Mouse (Mus musculus): ENCODE results near the gene Mllt10. TPM values are rescaled to one million over a fixed set of nuclear protein-coding genes. Genes with fewer than 3 reads are reported as not detected.
A peak's percentile ranks its signal among the peaks of the same experiment; 100 is the strongest.

The Mllt10 gene
- polyA plus RNA-seq, 1 experiment = 10.0 TPM

DNA sequence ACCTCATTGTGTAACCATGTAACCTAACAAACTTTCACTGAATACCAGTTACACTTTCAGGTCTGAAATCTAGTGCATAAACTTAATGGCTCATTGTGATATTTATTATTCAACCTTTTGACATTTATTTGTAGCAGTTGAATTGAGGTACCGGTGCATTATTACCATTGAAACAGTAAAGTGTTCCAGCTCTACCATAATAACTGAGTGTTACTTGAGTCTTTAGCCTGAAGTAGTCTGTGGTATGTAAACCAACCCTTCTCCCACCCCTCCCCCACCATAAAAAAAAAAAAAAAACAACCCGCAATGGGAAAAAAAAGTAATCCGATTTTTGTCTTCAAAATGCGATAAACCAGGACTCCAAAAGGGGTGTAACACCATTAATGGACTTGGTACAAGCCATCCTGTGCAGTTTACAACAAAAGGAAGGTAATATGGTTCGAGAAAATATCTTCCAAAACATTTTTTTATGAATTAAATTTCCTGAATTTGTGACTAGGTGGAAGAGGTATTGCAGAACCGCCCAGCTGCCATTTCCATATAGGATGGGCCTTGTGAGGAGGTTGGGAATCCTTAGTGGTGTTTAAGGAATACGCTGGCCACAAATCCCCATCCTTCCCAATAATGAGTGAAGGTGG is 9.8 kb upstream of the Mllt10 start:
- Histone ChIP-seq H3K27me3 (ENCODE audit: control insufficient read depth, insufficient read depth, insufficient read length) (no peaks in the 10 kb centered on the region), H3K36me3 (ENCODE audit: control insufficient read depth, insufficient read depth) (no peaks in the 10 kb centered on the region), H3K79me2 (ENCODE audit: control insufficient read depth, insufficient read depth) (peaks cover 15% of the 10 kb centered on the region), H3K79me3 (ENCODE audit: low read depth) (no peaks in the 10 kb centered on the region), H3ac (ENCODE audit: control insufficient read depth, insufficient read length, low read depth) (no peak overlapping the region), H3K4me3 (ENCODE audit: insufficient read depth, poor library complexity, severe bottlenecking) (no peak overlapping the region)
- no peak for TF ChIP-seq MAX (IDR thresholded peaks at IDR 0.05)
- TF ChIP-seq CEBPB (IDR thresholded peaks at IDR 0.05; ENCODE audit: low read depth) = no peak

DNA sequence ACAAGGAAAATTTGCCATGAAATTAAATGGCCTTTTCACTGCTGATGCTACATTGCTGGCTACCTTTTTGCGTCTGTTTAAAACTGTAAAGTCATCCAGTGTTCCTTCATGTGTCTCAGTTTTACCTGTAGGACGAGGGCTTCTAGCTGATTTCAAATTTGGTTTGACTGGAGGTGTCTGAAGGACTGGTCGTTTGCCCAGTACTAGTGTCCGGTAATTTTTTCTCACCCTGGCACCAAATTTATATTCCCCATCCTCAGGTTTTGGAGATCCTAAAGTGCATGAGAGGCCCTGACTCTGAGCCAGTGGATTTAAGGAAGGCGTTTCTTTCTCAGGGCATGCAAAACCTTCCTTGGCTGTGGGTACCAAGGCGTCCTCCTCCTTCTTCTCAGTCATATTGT is 9.3 kb upstream of the Mllt10 start:
- no peaks in the 10 kb centered on the region for H3K36me3 ChIP-seq (ENCODE audit: control insufficient read depth, insufficient read depth)
- no peaks in the 10 kb centered on the region for H3K79me3 ChIP-seq (ENCODE audit: low read depth)
- no peak overlapping the region for H3ac ChIP-seq (ENCODE audit: control insufficient read depth, insufficient read length, low read depth)
- peaks cover 15% of the 10 kb centered on the region for H3K79me2 ChIP-seq (ENCODE audit: control insufficient read depth, insufficient read depth)
- no peaks in the 10 kb centered on the region for H3K27me3 ChIP-seq (ENCODE audit: control insufficient read depth, insufficient read depth, insufficient read length)
- TF ChIP-seq MYOD1 (IDR thresholded peaks at IDR 0.05; ENCODE audit: control insufficient read depth, insufficient read length, low read depth) = no peak
- TF ChIP-seq MAX (IDR thresholded peaks at IDR 0.05) = no peak
- TF ChIP-seq CTCF (IDR thresholded peaks at IDR 0.05; ENCODE audit: control insufficient read depth, insufficient read depth, insufficient read length) = no peak
- no peak for TF ChIP-seq USF1 (IDR thresholded peaks at IDR 0.05; ENCODE audit: low read depth)
- TF ChIP-seq MYOG (IDR thresholded peaks at IDR 0.05; ENCODE audit: control insufficient read depth, extremely low read depth, insufficient read length) = no peak
- no peak for TF ChIP-seq FOSL1 (IDR thresholded peaks at IDR 0.05; ENCODE audit: insufficient read depth, low read length, poor library complexity, severe bottlenecking)
- TF ChIP-seq CEBPB (IDR thresholded peaks at IDR 0.05; ENCODE audit: low read depth) = no peak
- no peak overlapping the region for H3K4me3 ChIP-seq (ENCODE audit: insufficient read depth, poor library complexity, severe bottlenecking)

DNA sequence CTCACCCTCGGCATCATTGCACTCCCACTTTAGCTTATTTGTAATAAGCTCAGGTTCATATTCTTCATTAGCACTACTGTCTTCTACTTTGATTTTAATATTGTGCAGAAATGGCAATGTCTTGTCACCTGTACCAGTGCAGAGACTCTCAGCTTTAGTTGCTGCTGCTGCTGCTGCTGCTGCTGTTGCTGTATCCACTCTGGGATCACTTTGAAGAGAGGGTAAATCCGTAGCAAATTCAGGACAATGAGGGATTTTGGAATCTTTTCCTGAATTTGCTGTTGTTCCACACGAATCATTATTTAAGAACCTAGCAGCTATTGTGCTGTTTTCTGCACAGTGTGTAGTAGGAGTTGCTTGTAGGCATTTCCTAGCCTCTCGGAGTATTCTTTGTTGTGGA is 8.9 kb upstream of the Mllt10 start:
- Histone ChIP-seq H3K27me3 (ENCODE audit: control insufficient read depth, insufficient read depth, insufficient read length) (no peaks in the 10 kb centered on the region), H3K4me3 (ENCODE audit: insufficient read depth, poor library complexity, severe bottlenecking) (peak overlapping the region; percentile 50), H3K36me3 (ENCODE audit: control insufficient read depth, insufficient read depth) (no peaks in the 10 kb centered on the region), H3K79me3 (ENCODE audit: low read depth) (no peaks in the 10 kb centered on the region), H3K79me2 (ENCODE audit: control insufficient read depth, insufficient read depth) (peaks cover 15% of the 10 kb centered on the region), H3ac (ENCODE audit: control insufficient read depth, insufficient read length, low read depth) (no peak overlapping the region)
- no peak for TF ChIP-seq CTCF (IDR thresholded peaks at IDR 0.05; ENCODE audit: control insufficient read depth, insufficient read depth, insufficient read length)
- no peak for TF ChIP-seq MYOG (IDR thresholded peaks at IDR 0.05; ENCODE audit: control insufficient read depth, extremely low read depth, insufficient read length)
- no peak for TF ChIP-seq USF1 (IDR thresholded peaks at IDR 0.05; ENCODE audit: low read depth)
- TF ChIP-seq MYOD1 (IDR thresholded peaks at IDR 0.05; ENCODE audit: control insufficient read depth, insufficient read length, low read depth) = no peak
- TF ChIP-seq MAX (IDR thresholded peaks at IDR 0.05) = no peak
- TF ChIP-seq CEBPB (IDR thresholded peaks at IDR 0.05; ENCODE audit: low read depth) = no peak
- TF ChIP-seq FOSL1 (IDR thresholded peaks at IDR 0.05; ENCODE audit: insufficient read depth, low read length, poor library complexity, severe bottlenecking) = no peak

DNA sequence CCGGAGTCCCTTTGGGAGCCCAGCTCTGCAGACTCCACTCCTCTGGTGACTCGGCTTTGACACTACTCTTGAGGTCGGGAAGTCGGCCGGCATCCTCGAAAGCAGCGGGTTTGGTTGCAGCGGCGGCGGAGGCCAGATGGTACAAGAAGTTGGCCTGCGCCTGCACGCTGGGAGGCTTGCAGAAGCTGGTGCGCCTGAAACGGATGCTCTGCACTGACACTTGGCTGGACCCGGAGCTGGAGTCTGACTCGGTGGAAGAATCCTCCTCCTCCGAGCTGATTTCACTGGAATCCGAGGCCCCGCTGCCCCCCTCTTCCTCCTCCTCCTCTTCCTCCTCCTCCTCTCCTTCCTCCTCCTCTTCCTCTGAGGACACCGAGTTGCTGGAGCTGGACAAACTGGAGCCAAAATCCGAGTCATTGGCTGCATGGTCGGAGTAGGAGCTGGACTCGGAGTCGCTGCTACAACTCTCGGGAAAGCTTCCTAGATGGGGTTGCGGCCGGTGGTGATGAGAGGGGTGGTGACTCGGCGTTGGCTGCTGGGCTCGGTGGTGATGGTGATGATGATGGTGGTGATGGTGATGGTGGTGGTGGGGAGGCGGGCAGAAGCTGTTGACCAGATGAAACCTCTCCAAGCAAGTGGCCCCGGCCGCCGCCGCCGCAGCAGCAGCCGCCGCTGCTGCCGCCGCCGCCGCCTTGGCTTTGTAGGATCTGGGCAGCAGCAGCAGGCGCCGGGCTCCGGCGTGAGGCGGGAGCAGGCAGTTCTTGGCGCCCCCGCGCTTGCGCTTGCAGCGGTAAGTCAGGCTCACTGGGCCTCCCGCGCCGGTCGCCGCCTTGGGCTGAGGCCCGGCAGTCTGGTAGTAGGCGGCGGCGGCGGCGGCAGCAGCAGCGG is 8.0 kb upstream of the Mllt10 start:
- H3K4me3 ChIP-seq (ENCODE audit: insufficient read depth, poor library complexity, severe bottlenecking) = peak overlapping the region; percentile 50
- H3K79me2 ChIP-seq (ENCODE audit: control insufficient read depth, insufficient read depth) = peaks cover 15% of the 10 kb centered on the region
- H3ac ChIP-seq (ENCODE audit: control insufficient read depth, insufficient read length, low read depth) = peak overlapping the region; percentile 73
- TF ChIP-seq MAX (IDR thresholded peaks at IDR 0.05) = no peak
- no peak for TF ChIP-seq MYOD1 (IDR thresholded peaks at IDR 0.05; ENCODE audit: control insufficient read depth, insufficient read length, low read depth)
- TF ChIP-seq FOSL1 (IDR thresholded peaks at IDR 0.05; ENCODE audit: insufficient read depth, low read length, poor library complexity, severe bottlenecking) = no peak
- no peak for TF ChIP-seq CTCF (IDR thresholded peaks at IDR 0.05; ENCODE audit: control insufficient read depth, insufficient read depth, insufficient read length)
- no peak for TF ChIP-seq MYOG (IDR thresholded peaks at IDR 0.05; ENCODE audit: control insufficient read depth, extremely low read depth, insufficient read length)
- TF ChIP-seq CEBPB (IDR thresholded peaks at IDR 0.05; ENCODE audit: low read depth) = no peak
- TF ChIP-seq USF1 (IDR thresholded peaks at IDR 0.05; ENCODE audit: low read depth) = no peak
- H3K79me3 ChIP-seq (ENCODE audit: low read depth) = no peaks in the 10 kb centered on the region
- no peaks in the 10 kb centered on the region for H3K27me3 ChIP-seq (ENCODE audit: control insufficient read depth, insufficient read depth, insufficient read length)
- H3K36me3 ChIP-seq (ENCODE audit: control insufficient read depth, insufficient read depth) = no peaks in the 10 kb centered on the region

DNA sequence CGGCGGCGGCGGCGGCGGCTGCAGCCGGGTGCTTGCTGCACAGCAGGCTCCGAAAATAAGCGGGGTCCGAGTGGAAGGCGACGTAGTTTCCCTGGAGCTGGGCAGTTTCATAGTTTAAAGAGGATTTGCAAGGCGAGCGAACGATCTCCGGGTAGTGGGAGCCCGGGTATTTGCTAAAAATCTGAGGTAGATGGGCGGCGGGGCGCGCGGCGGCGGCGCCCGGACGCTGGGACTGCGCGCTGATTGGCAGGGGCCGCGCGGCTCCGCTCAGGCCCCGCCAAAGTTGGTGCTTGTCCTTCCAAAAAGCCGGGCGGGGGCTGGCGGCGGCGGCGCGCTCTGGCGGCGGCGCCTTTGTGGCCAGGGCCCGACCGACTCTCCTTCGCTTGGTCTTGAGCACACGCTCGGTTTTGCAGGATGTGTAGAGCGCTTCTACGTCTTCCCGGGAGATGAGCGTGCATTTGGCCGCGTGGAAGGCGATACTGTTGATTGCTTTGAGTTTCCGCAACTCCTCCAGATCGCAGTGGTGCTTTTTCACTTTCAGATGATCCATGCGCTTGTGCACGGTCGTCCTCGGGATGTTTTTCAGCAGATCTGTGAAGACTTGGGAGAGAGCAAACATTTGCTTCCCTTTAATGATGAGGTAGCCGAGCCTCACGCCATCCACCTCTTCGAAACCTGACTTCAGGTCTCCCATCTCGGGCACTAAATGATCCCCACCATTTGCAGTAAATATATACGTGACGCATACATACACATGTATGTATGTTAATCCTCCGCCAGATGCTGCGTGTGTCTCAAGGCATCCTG is 7.2 kb upstream of the Mllt10 start:
- TF ChIP-seq MAX (IDR thresholded peaks at IDR 0.05) (peak; percentile 14), MYOG (IDR thresholded peaks at IDR 0.05; ENCODE audit: control insufficient read depth, extremely low read depth, insufficient read length) (no peak)
- Histone ChIP-seq H3ac (ENCODE audit: control insufficient read depth, insufficient read length, low read depth) (peak overlapping the region; percentile 73), H3K36me3 (ENCODE audit: control insufficient read depth, insufficient read depth) (no peaks in the 10 kb centered on the region), H3K79me2 (ENCODE audit: control insufficient read depth, insufficient read depth) (peaks cover 15% of the 10 kb centered on the region), H3K79me3 (ENCODE audit: low read depth) (no peaks in the 10 kb centered on the region), H3K27me3 (ENCODE audit: control insufficient read depth, insufficient read depth, insufficient read length) (no peaks in the 10 kb centered on the region), H3K4me3 (ENCODE audit: insufficient read depth, poor library complexity, severe bottlenecking) (peak overlapping the region; percentile 50)
